Mouse (Mus musculus) adrenal gland, postnatal 36 days (tissue): ENCODE data around the gene Prdm11. TPM values are rescaled to one million over a fixed set of nuclear protein-coding genes. Genes with fewer than 3 reads are reported as not detected.

Experiments used
- DNase-seq, 2 experiments: peaks; one replicate each; pipeline ENCODE4 v3.0.0; 2021; ENCODE audit warnings: mixed read lengths in 1 of 2
- long read RNA-seq, 2 experiments: library from polyadenylated mRNA; stranded (forward); transcript quantifications; one replicate each; pipeline ENCODE4 v2.0.0; 2021; ENCODE audit warnings: borderline sequencing depth in 2 of 2
- total RNA-seq, 2 experiments: library from RNA; stranded (reverse); gene quantifications; 2 replicates each; pipeline ENCODE4 v1.2.3; 2021

The Prdm11 gene
- total RNA-seq: 10 to 100 TPM; 43.5 to 58.3 TPM
- long read RNA-seq, experiment 1, partial matches to known transcripts: 14 of 32 reads
- long read RNA-seq, experiment 1, other reads (novel, unspliced or antisense): 18 of 32 reads
- long read RNA-seq, experiment 2, partial matches to known transcripts: 1 of 12 reads
- long read RNA-seq, experiment 2, other reads (novel, unspliced or antisense): 10 of 12 reads

DNA sequence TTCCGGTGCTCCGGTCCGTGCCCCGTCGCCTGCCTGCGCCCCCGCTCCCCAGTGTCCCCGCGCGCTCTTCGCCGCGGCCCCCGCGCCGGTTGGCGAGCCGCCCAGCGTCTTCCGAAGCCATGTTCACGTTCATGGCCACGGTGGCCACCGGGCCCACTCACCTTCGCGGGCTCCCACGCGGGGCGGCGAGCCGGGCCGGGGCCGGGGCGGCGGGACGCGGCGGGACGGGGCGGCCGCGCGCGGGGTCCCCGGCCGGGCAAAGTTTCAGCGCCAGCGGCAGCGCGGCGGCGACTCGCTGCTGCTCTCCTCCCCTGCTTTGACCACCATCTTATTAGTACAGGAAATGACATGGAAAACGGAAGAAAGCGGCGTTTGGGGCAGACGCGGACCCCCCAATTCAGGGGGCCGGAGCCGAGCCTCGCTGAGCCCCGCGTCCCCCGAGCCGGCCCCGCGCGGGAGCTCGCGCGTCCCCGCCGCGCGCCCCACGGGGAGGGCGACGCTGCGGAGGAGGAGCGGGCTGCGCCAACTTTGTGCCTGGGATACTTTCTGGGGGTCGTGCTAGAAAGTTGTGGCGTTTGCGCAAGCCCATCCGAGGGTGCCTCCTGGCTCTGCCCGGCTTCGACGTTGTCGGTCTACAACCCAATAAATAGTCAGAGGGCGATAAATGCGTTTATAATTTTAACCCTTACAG is at the start of gene Prdm11:
Gene Prdm11 (minus strand): TSS at position 350 of the 691 bp plus-strand sequence.
- peak in 1 of 2 experiments; percentile 51 for DNase-seq

DNA sequence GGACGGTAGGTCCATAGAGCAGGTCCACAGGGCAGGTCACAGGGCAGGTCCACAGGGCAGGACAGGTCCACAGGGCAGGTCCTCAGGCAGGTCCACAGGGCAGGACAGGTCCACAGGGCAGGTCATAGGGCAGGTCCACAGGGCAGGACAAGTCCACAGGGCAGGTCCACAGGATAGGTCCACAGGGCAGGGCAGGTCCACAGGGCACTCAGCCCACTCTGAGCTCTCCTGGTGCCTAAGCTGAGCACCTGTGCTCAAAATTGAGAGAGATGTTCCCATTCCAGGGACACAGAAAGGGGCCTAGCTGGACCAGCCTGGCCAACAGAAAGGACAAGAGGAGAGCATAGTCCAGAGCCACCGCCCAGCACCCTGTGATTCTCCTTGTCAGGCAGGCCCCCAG is 46.4 kb upstream of the Prdm11 start:
- DNase-seq: no peak

DNA sequence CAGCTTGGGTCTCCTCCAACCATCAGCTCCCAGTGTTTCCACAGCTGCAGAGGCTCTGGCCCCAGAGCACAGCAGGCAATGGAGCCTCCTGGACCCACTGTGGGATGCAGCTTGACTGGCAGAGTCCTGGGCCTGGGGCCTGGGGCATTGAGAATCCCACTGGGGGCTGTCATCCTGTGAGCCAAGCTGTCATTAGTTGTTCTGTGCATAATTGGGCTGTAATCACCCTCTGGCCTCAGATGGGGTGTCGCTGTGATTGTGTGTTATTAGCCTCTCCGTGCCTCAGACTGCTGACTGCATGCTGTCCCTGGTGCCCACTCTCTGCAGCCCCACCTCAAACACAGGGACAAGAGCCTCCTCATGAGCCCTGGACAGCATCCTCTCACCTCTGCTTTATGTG is 45.7 kb upstream of the Prdm11 start:
- DNase-seq: no peak

DNA sequence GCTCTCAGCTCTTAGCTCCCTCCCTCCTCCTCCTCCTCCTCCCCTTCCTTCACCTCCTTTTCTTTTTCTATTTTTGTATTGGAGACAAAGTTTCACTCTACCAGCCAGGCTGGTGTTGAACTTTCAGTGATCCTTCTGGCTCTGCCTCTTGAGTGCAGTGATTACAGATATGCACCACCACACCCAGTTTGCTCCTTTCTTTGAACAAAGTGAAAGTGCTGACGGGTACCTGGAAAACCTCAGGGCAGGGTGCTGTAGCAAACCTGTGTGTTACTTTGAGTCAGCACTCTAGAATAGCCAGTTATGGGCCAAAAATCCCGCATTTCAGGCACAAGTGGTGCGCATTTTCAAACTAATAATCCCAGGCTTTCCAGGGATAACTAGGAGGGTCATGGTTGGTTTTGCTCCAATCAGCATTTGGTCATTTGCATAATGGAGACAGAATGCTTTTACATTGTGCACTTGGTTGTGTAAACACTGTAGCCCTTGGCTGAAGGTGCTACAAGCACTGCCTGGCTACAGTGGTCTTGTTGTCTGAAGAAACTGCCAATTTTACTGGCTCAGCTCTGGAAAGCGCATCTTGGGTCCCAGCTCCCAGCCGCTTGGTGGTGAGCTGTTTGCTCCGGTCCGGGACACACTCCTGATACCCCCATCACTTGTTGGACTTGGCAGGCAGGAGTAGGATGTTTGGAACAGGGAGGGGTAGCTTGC is 43.6 kb upstream of the Prdm11 start:
- no peak for DNase-seq

DNA sequence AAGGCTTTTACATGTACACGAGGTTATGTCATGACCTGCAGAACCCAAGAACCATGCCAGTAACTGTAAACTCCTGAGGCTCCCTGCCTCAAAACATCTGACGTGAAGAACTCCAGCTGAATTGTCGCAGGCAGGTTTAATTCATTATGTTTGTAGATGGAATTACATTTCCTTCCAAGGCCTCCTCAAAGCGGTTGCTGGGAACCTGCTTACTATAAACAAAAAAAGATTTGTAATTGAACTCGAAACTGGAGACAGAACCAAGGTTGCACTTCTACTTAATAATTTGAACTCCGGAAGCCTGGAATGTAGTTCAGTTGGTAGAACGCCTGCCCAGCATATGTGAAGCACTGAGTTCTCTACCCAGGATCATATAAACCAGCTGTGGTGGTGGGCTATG is 42.0 kb upstream of the Prdm11 start:
- no peak for DNase-seq

DNA sequence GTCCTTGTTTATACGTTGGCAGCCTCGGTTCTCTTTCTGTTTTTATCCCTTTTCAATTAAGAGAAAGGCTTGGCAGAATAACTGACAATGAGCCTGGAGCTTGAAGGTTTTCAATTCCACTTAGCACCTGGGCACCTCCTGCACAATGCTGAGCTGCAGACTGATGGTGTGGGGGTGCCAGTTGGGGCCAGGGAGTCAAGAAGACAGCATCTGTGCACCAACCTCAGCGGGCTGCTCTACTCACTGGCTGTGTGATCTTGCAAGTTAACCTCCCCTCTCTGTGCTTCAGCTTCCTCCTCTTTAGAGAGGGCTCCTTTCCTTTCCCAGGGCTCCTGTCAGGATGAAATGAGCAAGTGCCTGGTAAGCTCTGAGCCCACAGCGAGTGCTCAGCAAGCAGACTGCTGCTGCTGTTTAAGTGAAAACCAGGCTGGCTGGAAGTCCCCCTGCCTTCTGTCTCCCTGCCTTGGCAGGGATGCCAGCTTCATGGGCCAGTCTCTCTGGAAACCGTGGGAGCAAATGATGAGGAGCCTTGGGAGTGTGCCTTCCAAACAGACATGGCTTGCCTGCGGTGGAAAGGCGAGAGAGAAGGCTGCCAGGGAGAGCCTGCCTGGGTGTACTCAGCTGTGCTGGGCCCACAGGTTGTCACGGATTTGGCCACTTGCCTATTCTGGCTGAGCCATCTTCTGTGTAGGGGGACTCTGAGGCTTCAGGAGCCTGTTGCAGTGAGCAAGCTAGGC is 39.5 kb upstream of the Prdm11 start:
- no peak for DNase-seq

DNA sequence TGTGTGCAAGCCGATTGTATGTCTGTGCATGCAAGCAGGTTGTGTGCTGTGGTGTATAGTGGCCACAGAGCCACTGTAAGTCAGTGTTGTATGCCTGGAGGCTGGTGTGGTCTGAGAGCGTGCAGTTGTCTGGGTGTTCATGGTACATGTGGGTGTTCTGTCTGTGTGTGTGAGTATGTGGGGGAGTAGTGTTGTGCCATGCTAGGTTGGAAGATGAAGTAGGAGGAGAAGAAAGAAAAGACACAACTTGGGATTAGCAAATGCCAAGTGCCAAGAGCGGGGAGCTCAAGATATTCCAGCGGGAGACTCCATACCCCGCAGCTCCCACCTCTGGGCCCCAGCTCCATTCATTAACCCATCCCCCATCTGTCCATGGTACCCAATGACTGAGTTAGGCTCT is 38.5 kb upstream of the Prdm11 start:
- no peak for DNase-seq

DNA sequence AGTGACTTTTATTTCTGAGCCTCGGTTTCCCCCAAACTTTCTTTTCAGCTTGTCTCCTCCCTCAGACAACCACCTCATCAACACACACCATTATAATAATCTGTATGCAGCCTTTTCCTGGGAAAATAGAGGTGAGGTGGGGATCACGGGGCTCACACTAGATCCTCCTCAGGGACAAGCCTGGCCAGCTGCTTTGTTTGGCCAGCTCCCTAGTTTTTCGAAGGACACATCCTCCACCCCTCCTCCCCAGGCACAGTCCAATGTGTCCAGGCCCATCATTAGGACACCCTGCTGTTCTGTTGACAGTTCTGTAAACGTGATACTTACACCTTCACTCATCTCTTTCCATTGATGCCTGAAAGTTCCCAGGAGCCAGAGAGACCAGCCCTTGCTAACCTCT is 37.4 kb upstream of the Prdm11 start:
- no peak for DNase-seq

DNA sequence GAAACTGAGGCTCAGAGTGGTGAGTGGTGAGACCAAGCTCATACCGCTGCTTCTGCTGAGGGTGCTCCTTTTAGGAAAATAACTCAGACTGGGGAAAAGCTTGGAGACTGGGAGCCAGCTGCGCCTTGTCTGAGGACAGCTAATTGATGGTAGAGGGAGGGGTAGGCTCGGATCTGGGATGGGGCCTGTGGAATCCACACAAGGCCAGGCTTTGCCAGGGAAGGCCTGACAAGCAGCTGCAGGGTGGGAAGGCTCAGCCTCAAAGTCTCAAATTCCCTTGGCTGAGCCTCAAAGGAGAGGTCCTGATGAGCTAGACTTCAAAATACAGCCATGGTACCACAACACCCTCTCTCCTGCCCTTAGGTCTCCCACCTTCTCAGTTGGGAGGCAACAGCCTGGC is 36.9 kb upstream of the Prdm11 start:
- no peak for DNase-seq

DNA sequence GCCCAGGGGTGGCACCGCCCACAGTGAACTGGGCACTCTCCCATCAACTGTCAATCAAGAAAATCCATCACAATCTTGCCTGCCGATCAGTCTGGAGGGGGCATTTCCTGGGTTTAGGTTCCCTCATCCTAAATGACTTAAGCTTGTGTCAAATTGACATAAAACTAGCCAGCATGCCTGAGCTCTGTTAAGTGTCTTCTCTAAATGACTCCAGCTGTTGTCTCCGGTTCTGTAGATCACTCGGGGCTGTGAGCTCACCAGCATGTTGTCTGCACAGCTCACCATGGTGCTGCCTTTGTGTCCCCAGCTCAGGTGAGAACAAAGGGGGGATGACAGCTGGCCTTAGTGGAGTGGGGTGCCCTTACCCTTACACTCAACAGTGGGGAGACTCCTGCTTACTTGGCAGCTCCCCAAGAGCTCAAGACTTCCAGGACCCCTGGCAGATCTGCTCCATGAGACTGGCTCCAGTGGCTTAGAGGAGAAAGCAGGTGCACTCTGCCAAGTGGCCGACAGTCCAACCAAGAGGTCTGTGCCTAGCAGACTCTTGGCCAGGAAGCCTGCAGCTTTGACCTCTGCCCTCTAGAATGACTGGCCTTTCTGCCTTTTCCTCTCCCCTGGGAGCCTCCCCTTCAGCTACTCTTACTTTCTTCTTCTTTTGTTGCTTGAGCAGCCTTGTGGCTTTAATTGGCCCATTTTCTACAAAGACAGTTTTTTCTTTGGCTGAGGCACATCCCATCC is 35.1 kb upstream of the Prdm11 start:
- peak; percentile 16 to 61 for DNase-seq

DNA sequence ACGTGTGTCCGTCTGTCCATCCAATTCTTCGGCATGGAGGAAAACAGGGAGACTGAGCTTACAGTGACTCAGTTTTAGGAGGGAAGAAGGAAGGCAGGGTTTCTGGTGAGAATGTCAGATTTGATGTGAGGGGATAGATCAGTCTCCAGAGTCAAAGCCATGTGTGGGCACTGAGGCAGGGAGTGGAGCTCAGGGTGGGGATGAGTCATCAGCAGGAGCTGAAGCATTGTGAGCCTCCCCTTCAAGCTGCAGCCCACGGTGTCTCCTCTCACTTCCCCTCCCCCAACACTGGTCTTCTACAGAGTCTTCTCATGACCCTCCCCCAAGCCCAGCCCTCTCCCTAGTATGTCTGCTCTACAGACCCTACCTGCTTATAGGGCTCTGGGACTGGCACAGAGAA is 33.4 kb upstream of the Prdm11 start:
- no peak for DNase-seq

DNA sequence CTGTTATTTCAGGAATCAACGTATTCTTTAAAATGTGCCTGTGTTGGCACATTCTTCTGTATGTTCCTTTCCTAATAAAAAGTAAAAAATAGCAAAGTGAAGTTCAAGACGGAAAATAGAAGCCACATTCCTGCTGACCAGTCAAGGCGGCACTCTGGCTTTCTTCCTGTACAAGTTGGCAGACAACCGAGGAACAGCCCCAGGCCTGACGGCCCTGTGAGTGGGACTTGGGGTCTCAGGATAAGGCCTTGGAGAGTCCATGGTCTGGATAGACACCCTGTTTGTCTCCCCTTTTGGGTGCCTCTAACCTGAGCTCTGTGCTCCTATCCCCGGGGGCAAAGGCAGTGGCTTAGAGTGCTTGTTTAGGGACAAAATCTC is 30.6 kb upstream of the Prdm11 start:
- no peak for DNase-seq

DNA sequence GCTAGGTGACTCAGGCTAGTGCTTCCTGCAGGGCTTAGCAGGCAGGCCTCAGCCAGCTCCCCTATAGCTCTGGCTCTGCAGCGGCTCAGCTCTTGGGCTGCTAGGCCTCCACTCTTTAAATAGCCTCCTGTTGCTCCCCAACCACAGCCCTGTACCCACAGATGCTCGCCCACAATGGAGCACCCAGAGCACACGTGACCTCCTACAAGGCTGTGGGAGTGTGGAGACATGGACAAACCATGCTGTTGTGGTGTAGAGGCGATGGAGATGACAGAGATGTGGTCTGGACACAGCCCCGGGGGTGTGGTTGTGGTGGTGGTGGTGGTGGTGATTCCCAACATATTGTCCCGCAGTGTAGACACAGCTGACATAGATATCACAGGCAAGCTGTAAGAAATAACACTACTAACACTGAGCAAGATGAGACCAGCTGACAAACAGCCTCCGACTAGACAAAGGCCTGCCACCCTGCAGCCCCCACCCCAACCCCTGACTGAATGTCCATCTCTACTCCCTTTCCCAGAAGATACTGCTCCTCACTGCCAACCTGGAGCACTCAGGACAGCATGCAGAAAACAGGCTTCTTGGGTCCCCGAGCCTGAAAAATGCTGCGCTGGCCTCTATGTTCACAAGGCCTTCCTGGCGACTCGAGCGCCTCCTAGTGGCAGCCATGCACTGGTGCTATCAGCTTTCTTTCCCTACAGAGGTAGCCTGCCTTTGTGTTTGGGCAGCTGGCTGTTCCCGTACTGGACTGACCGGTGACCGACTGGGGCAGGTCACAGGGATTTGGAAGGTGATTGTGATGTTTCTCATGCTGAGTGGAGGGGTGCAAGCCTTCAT is 30.0 kb upstream of the Prdm11 start:
- peak; percentile 71 to 84 for DNase-seq

DNA sequence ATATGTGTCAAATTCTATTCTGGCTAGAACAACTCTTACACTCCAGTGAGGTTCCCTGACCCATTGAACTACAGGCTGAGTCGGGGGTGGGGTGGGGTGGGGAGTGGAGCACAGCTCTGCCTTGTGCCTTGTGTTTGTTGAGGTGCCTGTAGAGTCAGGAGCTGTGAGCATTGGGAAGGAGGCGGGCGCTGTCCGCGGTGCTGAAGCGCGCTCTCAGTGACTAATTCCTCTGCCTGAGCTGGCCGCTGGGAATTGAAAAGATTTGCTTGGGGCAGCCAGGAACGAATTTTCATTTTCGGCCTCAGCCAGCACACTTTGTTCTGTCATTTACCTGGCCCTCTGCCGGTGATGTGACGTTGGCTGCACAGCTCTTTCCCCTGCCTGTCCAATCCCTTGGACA is 25.7 kb upstream of the Prdm11 start:
- peak; percentile 89 to 91 for DNase-seq

DNA sequence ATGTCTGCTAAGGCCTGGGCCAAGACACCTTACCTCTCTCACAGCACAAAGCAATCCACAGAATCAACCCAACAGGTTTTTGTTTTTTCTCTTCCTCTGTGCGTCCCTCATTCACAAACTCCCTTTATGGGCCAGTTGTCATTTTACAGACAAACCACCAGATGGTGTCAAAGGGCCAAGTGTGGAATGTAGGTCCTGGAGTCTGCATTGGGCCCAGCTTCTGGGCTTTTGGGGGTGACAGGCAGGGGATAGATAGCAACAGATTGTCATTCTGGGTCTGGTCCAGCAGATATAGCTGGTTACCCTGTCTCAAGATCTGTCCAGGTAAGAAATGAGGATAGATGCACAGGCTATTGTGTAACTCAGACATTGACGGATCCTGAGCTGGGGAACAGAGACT is 23.0 kb upstream of the Prdm11 start:
- DNase-seq: peak; percentile 36 to 44

DNA sequence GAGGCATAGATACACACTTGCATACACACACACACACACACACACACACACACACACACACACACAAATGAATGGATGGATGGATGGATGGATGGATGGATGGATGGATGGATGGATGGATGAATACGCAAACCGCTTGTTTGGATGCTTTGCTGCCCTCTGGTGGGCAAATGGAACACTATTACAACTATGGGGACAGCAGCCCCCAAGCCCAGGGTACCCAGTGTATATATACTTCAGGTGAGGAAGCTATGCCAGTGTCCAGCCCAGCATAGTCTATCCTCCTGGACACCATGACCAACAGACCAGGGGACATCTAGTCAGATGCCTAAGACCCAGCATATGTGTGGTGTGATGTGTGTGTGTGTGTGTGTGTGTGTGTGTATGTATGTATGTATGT is 17.4 kb upstream of the Prdm11 start:
- DNase-seq: peak; percentile 58 to 73

DNA sequence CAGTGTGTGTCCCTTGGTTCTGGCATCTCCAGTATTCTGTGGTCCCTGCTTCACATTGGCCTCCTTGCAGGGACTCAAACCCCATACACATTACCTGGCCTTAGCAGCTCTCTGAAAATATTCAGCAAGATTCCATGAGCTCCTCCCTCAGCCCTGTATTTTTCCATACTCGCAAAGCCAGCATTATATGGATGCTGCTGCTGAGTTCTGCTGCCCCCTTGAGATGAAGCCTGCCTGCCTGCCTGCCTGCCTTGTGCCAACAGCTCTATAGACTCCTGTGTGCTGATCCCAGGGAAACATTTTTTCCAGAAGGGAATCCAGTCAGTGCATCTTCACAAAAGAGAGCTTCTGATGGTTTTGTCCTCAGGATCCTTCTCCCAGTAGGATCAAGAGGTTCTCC is 5.9 kb upstream of the Prdm11 start:
- DNase-seq: peak in 1 of 2 experiments; percentile 52

DNA sequence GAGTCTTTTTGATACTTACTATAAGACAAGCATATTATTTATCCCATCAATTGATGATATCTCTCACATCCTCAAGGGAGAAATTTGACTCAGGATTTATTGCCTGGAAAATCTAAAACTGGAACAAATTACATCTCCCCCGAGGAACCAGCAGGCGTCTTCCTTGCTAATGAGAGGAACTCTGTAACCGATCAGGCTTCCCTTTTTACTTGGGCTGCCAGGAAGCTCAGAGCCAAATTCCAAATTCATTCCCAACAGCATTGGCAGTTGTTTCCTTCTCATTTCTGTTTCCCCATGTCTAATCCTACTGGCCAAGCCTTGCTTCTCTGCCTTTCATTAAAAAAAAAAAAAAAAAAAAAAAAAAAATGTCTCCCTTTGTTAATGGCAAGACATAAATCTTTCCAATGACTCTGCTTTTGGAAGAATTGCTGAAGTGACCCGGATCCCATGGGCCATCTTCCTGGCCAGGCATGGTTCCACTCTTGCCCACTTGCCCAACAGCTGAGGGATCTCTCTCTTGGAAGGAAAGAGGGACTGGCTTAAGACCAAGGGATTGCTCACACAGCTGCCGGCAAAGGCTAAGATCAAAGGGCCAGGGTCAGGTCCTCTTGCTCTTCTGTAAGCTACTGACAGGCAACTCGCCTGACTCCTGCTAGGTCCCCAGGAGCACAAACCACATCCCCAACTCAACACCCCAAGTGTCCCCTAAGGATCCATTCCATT is 2.8 kb upstream of the Prdm11 start:
- peak; percentile 76 for DNase-seq

DNA sequence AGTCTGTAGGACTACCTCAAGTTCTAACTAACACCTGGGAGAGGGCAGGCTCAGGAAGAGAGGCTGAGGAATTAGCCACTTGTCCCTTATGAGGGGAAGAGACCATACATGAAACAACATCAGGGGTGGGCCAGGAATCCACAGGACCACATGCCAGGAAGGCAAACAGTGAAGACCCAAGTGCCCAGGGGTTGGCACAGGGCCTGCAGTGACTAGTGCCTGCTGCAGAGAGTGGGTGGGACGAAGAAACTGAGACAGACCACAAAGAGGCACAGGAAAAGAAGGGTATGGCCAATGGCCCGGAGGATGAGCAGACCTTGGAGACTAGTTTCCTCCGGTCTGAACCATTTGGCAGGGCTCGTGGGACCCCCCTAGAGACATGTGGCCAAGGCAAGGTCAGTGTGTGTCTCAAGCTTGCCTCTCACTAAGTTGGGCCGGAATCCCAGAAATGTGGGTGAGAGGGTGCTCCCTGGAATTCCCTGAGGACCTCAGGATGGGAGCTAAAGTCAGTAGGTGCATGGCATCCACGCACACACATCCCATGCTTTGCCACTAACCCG is 1.6 kb upstream of the Prdm11 start:
- no peak for DNase-seq

DNA sequence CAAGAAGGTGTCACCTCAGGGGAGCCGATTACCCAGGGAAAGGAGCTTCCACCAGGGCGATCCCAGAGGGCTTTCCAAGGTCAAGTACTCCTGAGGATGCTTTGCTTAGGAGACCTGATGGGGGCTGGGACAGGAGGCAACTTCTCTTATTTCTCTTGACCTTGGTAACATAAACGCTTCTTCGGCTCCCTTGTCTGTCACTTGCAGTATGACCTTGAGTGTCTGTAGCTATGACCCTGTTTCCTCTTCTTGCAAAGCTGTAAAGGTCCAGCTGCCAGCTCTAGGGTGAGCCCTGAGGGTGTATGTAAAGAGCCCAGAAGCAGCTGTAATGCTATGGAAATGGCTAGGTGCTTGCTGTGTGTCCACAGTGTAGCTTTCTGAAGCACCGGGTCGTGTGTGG is 1.1 kb upstream of the Prdm11 start:
- no peak for DNase-seq
